Mouse (Mus musculus) spleen, adult 2 months (tissue): Measurements from ENCODE around the gene Prdm12.
"Not testable (repeated sequence)": the region's sequence is repeated elsewhere in the genome, so short reads cannot be mapped to it uniquely, and the experiment has no call there.

ENCODE experiments used
- CTCF ChIP-seq: fragments of 200-500 bp; IDR thresholded peaks from 2 replicates; pipeline ENCODE4 v1.5.1; 2011; ENCODE audit warnings: mild to moderate bottlenecking, inconsistent platforms; ENCODE audit not compliant: insufficient read depth, insufficient read length, insufficient replicate concordance; ENCODE audit errors: extremely low read depth
- POLR2A ChIP-seq: fragments of 200-500 bp; IDR thresholded peaks from 2 replicates; pipeline ENCODE4 v1.6.1; 2011; ENCODE audit warnings: low read depth, low read length, inconsistent platforms

DNA sequence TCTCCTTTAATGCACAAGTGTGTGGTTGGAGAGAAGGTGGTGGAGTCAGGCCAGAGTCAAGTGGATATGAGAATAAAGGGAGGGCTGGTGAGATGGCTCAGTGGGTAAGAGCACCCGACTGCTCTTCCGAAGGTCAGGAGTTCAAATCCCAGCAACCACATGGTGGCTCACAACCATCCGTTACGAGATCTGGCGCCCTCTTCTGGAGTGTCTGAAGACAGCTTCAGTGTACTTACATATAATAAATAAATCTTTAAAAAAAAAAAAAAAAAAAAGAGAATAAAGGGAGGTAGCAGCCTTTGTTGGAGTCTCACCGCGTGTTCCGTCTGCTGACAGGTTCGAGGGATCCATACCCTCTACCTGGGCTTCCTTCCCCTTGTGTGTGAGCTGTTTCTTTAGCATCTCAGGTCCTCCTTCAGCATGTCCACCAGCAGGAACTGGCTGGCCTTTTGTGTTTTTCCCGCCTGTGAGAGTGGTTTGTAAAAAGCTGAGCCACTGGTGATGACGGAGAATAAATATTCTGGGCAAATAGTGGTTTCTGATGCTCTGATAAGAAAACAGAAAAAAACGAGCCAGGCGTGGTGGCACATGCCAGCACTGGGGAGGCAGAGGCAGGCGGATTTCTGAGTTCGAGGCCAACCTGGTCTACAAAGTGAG lies 41.3 kb downstream of the Prdm12 start:
- TF ChIP-seq POLR2A, CTCF: not testable (repeated sequence)
